Mouse (Mus musculus) forelimb bud, embryonic 11.5 days (tissue): ENCODE measurements around the gene Mast3.

ENCODE experiments used
- DNase-seq: peaks from one replicate; pipeline ENCODE4 v3.0.0-alpha.2; 2012; ENCODE audit warnings: low read depth, low spot score

Gene Mast3

GRCm38 (mm10) chr8:70746676-70747075, 58.2 kb downstream of the Mast3 start:
- no peak for DNase-seq

- no peak for DNase-seq
Measured at GRCm38 (mm10) chr8:70745691-70746220, 59.1 kb downstream of the Mast3 start.

- DNase-seq: no peak
Measured at GRCm38 (mm10) chr8:70744806-70745205, 60.0 kb downstream of the Mast3 start.

GRCm38 (mm10) chr8:70743656-70744590, 60.9 kb downstream of the Mast3 start:
- DNase-seq: no peak

- DNase-seq: no peak
Measured at GRCm38 (mm10) chr8:70742981-70743655, 61.7 kb downstream of the Mast3 start.

- no peak for DNase-seq
Measured at GRCm38 (mm10) chr8:70742176-70742575, 62.7 kb downstream of the Mast3 start.

GRCm38 (mm10) chr8:70741661-70742060, 63.2 kb downstream of the Mast3 start:
- DNase-seq: no peak

GRCm38 (mm10) chr8:70738211-70738610, 66.6 kb downstream of the Mast3 start:
- no peak for DNase-seq

GRCm38 (mm10) chr8:70737705-70738104, 67.1 kb downstream of the Mast3 start:
- no peak for DNase-seq

- no peak for DNase-seq
Measured at GRCm38 (mm10) chr8:70730956-70731355, 73.9 kb downstream of the Mast3 start.

- DNase-seq: peak; percentile 21
Measured at GRCm38 (mm10) chr8:70729808-70730475, 74.9 kb downstream of the Mast3 start.
